Mouse (Mus musculus) megakaryocyte, embryonic 14.5 days (primary cell): Measurements from ENCODE around the gene Baiap2.

Experiments
- FLI1 ChIP-seq: IDR thresholded peaks from 2 replicates; pipeline ENCODE4 v1.6.1; 2012; ENCODE audit warnings: low read length, inconsistent platforms, mixed read lengths
- GATA1 ChIP-seq: IDR thresholded peaks from 3 replicates; pipeline ENCODE4 v1.6.1; 2012; ENCODE audit warnings: mixed read lengths, low read length, inconsistent platforms, borderline replicate concordance

DNA sequence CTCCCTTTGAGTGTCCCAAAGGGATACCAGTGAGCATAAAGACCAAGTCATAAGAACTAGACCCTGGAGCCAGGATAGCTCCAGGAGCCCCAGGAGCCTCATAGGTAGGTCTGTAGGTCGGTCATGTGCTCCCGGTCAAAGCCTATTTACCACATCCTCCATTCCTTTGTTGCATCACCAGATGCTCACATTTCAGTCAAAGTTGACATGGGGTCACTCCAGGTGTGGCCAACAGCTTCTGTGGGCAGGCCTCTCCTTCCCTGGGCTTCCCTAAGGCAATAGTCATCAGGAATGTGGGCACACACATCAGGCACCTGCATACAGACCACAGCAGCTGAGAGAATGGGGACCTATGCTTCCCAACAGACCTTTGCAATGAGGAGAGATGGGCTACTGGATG is 25.3 kb downstream of the Baiap2 start:
- TF ChIP-seq GATA1 (no peak), FLI1 (no peak)
